Mouse (Mus musculus): ENCODE measurements at regions not wholly inside any gene's neighbourhood (a gene's known extent, or its start where the extent isn't known, plus 50 kb on each side); places are given as distances from the start of the nearest gene placed in this dataset.
A peak's percentile ranks its signal among the peaks of the same experiment; 100 is the strongest.
"Not testable (repeated sequence)": the region's sequence is repeated elsewhere in the genome, so short reads cannot be mapped to it uniquely, and the experiment has no call there.

DNA sequence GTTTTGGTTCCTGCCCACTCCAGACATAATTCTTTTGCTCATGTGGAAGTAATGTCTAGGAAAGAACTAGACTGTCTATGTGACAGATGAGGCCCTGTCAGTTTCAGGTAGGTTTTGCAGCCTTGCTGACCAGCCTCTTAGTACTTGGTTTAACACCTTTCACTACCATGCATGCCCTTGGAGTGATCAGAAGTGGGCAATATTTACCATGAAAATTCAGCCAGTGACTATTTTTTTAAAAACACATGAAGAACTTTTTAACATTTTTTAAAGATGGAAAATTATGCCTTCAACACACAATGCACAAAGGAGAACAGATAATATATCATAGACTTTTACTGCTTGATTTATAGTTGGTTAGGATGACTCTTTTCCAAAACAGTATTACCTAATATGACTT, 58.1 kb downstream of the Cox7c start:
- Histone ChIP-seq H3K9me3 (ENCODE audit: control insufficient read depth, low read length) (no peaks in the 10 kb centered on the region), H3K36me3 (ENCODE audit: control insufficient read depth, insufficient read depth, low read length) (no peaks in the 10 kb centered on the region), H3K27ac (replicated peaks; ENCODE audit: low read depth, low read length) (no peak overlapping the region), H3K4me3 (replicated peaks; ENCODE audit: low read depth, low read length) (no peak overlapping the region), H3K4me2 (ENCODE audit: low read length) (no peak overlapping the region), H3K9ac (replicated peaks; ENCODE audit: low read length) (no peak overlapping the region), H3K27me3 (ENCODE audit: control insufficient read depth, insufficient read depth, low read length) (no peaks in the 10 kb centered on the region), H3K4me1 (ENCODE audit: control insufficient read depth, insufficient read depth, low read length) (no peaks in the 10 kb centered on the region)
- no peak for ATAC-seq (ENCODE audit: low FRiP score, low TSS enrichment)
- DNase-seq = no peak

DNA sequence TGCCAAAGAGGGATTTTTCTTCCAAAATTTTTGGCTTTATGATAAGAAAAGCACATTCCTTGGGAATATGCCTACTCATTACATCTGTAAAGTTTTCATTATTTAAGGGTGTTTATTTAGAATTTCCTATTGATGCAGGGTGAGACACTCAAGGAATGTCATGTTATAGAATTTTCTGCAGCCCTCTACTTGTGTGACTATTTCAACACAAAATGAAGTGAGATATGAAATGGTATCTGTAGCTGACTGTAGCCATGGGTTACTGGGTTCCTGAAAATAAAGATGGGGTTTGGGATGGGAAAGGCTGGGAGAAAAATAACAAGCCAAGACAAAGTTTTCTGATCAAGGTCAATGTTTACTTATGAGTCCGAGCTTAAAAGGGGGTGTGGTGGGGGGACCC, 64.6 kb downstream of the Cox7c start:
- 74% methylated on average over 1 of the region's 1 CpGs for WGBS
- Histone ChIP-seq H3K4me1 (ENCODE audit: control insufficient read depth, insufficient read depth, low read length) (no peaks in the 10 kb centered on the region), H3K9me3 (ENCODE audit: control insufficient read depth, low read length) (no peaks in the 10 kb centered on the region), H3K4me3 (replicated peaks; ENCODE audit: low read depth, low read length) (no peak overlapping the region), H3K27ac (replicated peaks; ENCODE audit: low read depth, low read length) (no peak overlapping the region), H3K9ac (replicated peaks; ENCODE audit: low read length) (no peak overlapping the region), H3K27me3 (ENCODE audit: control insufficient read depth, insufficient read depth, low read length) (no peaks in the 10 kb centered on the region), H3K4me2 (ENCODE audit: low read length) (no peak overlapping the region), H3K36me3 (ENCODE audit: control insufficient read depth, insufficient read depth, low read length) (no peaks in the 10 kb centered on the region)
- DNase-seq = no peak
- no peak for ATAC-seq (ENCODE audit: low FRiP score, low TSS enrichment)

DNA sequence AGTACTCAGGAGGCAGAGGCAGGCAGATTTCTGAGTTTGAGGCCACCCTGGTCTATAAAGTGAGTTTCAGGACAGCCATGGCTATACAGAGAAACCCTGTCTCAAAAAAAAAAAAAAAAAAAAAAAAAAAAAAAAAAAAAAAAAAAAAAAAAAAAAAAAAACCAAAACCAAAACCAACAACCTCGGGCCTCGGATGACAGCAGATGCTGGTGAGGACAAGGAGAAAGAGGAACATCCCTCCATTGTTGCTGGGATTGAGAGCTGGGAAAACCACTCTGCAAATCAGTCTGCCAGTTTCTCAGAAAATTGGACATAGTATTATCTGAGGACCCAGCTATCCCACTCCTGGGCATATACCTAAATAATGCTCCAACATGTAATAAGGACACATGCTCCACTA, 82.7 kb downstream of the Cox7c start:
- not testable (repeated sequence) for H3K27me3 ChIP-seq (ENCODE audit: control insufficient read depth, insufficient read depth, low read length); ATAC-seq (ENCODE audit: low FRiP score, low TSS enrichment); H3K36me3 ChIP-seq (ENCODE audit: control insufficient read depth, insufficient read depth, low read length); H3K9me3 ChIP-seq (ENCODE audit: control insufficient read depth, low read length); H3K9ac ChIP-seq (replicated peaks; ENCODE audit: low read length); H3K27ac ChIP-seq (replicated peaks; ENCODE audit: low read depth, low read length); H3K4me1 ChIP-seq (ENCODE audit: control insufficient read depth, insufficient read depth, low read length); DNase-seq; H3K4me2 ChIP-seq (ENCODE audit: low read length); H3K4me3 ChIP-seq (replicated peaks; ENCODE audit: low read depth, low read length)
- WGBS = 88% methylated on average over 2 of the region's 2 CpGs

DNA sequence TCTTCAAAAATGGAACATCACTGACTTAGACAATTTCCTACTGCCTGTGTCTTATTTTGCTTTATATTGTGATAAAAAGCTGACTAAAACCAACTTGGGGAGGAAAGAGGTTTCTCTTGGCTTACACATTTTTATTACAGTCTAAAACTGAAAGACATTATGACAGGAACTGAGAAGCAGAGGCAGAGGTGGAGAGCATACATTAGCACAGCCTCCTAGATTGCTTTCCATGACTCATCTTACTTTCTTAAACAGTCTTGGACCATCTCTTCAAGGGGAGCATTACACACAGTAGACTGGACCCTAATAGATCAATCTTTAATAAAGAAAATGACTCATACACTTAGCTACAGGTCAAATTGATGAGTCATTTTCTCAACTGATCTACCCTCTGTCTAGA, 91.4 kb downstream of the Cox7c start:
- Histone ChIP-seq H3K36me3 (ENCODE audit: control insufficient read depth, insufficient read depth, low read length) (no peaks in the 10 kb centered on the region), H3K27me3 (ENCODE audit: control insufficient read depth, insufficient read depth, low read length) (no peaks in the 10 kb centered on the region), H3K9me3 (ENCODE audit: control insufficient read depth, low read length) (no peaks in the 10 kb centered on the region), H3K4me1 (ENCODE audit: control insufficient read depth, insufficient read depth, low read length) (no peaks in the 10 kb centered on the region), H3K4me3 (replicated peaks; ENCODE audit: low read depth, low read length) (no peak overlapping the region), H3K27ac (replicated peaks; ENCODE audit: low read depth, low read length) (no peak overlapping the region), H3K4me2 (ENCODE audit: low read length) (no peak overlapping the region), H3K9ac (replicated peaks; ENCODE audit: low read length) (no peak overlapping the region)
- no peak for ATAC-seq (ENCODE audit: low FRiP score, low TSS enrichment)
- DNase-seq = no peak

DNA sequence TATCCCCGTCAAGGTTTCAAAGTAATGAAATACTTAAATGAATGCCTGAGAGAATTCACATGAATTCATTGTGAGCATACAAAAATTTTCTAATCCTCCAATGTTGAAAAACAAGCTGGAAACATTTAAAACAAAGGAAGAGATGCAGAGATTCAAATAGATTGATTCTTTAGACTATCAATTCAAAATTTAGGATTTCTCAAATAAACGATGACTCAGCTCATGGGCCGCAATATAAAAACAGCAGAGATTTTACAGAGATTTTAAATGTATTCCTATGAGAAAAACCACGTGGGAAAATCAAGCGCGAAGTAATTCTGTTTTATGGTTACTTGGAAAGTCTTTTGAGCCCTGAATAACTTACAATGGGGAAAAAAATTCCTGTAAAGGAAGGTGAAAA, 93.8 kb downstream of the Cox7c start:
- H3K36me3 ChIP-seq (ENCODE audit: control insufficient read depth, insufficient read depth, low read length) = no peaks in the 10 kb centered on the region
- H3K9ac ChIP-seq (replicated peaks; ENCODE audit: low read length) = no peak overlapping the region
- no peak overlapping the region for H3K27ac ChIP-seq (replicated peaks; ENCODE audit: low read depth, low read length)
- no peak overlapping the region for H3K4me2 ChIP-seq (ENCODE audit: low read length)
- no peak for ATAC-seq (ENCODE audit: low FRiP score, low TSS enrichment)
- H3K9me3 ChIP-seq (ENCODE audit: control insufficient read depth, low read length) = no peaks in the 10 kb centered on the region
- no peaks in the 10 kb centered on the region for H3K4me1 ChIP-seq (ENCODE audit: control insufficient read depth, insufficient read depth, low read length)
- no peak for DNase-seq
- H3K4me3 ChIP-seq (replicated peaks; ENCODE audit: low read depth, low read length) = no peak overlapping the region
- WGBS = 81% methylated on average over 6 of the region's 6 CpGs
- H3K27me3 ChIP-seq (ENCODE audit: control insufficient read depth, insufficient read depth, low read length) = no peaks in the 10 kb centered on the region

DNA sequence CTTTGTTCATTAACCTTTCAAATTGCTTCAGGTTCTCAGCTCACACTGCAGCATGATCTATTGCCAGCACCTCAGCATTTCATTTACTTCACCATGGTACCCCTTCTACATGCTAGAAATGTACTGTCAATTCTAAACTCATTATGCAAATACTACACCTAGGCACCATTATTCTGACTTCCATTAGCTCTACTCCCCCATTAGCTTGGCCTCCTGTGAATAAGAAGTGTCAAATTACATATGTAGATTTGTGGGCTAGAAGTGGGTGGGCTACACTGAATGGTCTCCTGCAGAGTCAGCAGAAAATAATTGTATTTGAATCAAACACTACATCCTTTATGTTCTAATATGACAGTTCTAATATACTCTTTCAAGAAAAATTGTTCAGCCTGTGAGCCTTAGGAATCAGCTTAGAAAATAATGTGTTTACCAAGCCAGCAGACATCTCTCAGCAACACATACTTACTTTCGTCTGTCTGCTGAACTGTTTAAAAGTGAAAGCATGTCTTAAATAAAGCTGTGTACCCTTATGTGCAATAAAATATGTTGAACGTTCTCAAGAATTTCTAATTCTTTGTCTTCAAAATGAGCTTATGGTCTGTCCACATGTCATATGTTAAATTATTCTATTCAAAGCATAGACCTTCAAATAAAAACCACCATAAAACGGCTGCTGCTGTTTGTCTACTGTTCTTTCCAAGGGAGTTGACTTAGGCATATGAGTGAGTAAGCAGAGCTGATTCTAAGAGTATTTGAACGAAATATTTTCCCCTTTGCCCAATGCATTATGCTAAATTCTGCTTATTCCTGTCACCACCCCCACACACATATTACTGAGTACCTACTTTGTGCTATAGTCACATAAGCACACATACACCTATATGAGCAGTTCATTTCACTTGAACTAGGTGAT, 119.6 kb downstream of the Cox7c start:
- H3K27ac ChIP-seq (replicated peaks; ENCODE audit: low read depth, low read length) = peak overlapping the region; percentile 49
- H3K4me3 ChIP-seq (replicated peaks; ENCODE audit: low read depth, low read length) = no peak overlapping the region
- WGBS = 56% methylated on average over 4 of the region's 4 CpGs
- H3K4me1 ChIP-seq (ENCODE audit: control insufficient read depth, insufficient read depth, low read length) = 0 out of 2 replicates have a peak, but pooled peaks cover 3% of the 10 kb centered on the region
- H3K27me3 ChIP-seq (ENCODE audit: control insufficient read depth, insufficient read depth, low read length) = no peaks in the 10 kb centered on the region
- H3K4me2 ChIP-seq (ENCODE audit: low read length) = no peak overlapping the region
- peak; percentile 72 for ATAC-seq (ENCODE audit: low FRiP score, low TSS enrichment)
- H3K9me3 ChIP-seq (ENCODE audit: control insufficient read depth, low read length) = no peaks in the 10 kb centered on the region
- no peaks in the 10 kb centered on the region for H3K36me3 ChIP-seq (ENCODE audit: control insufficient read depth, insufficient read depth, low read length)
- peak; percentile 41 for DNase-seq
- H3K9ac ChIP-seq (replicated peaks; ENCODE audit: low read length) = no peak overlapping the region

DNA sequence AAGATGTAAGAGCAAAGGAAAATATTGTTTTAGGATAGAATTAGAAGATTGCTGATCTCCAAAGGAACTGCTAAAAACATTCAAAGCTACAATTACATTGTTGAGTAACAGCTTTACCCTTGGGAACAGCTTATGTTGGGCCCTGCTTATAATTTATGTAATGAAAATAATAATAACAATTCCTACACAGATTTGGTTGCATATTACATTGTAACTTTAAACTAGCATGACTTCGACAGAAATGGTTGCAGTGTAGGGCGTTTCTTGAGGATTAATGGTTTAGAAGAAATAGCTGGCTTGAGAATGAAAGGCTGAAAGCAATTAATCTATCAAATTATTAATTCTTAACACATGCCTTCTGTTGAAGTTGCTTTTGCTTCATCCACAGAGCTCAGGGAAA, 120.4 kb downstream of the Cox7c start:
- Histone ChIP-seq H3K36me3 (ENCODE audit: control insufficient read depth, insufficient read depth, low read length) (no peaks in the 10 kb centered on the region), H3K4me1 (ENCODE audit: control insufficient read depth, insufficient read depth, low read length) (0 out of 2 replicates have a peak, but pooled peaks cover 3% of the 10 kb centered on the region), H3K4me3 (replicated peaks; ENCODE audit: low read depth, low read length) (no peak overlapping the region), H3K4me2 (ENCODE audit: low read length) (no peak overlapping the region), H3K27ac (replicated peaks; ENCODE audit: low read depth, low read length) (peak overlapping the region; percentile 49; the same call in 1 of the 2 replicates), H3K9ac (replicated peaks; ENCODE audit: low read length) (no peak overlapping the region), H3K9me3 (ENCODE audit: control insufficient read depth, low read length) (no peaks in the 10 kb centered on the region), H3K27me3 (ENCODE audit: control insufficient read depth, insufficient read depth, low read length) (no peaks in the 10 kb centered on the region)
- DNase-seq (no peak), ATAC-seq (ENCODE audit: low FRiP score, low TSS enrichment) (no peak)
- WGBS = 67% methylated on average over 2 of the region's 2 CpGs

DNA sequence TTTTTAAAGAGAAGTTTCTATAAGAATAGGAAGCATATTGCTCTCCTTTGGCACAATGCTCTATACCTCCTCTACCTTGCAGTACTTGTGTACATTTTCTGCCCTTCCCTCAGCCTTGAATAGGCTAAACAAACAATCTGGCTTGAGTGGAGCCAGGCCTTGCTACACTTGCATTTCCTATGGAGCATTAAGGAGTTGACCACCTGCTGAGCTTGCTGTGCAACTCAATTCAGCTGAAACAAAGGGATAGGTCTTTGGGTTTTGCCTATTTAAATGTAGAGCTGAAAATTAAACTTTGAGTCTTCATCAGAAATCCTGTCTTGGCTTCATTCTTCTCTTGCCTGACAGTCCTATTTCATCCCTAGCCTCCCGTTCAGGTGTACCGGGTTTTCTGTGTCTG, 124.0 kb downstream of the Cox7c start:
- 86% methylated on average over 2 of the region's 2 CpGs for WGBS
- ATAC-seq (ENCODE audit: low FRiP score, low TSS enrichment) (no peak), DNase-seq (no peak)
- H3K4me1 ChIP-seq (ENCODE audit: control insufficient read depth, insufficient read depth, low read length) = 0 out of 2 replicates have a peak, but pooled peaks cover 3% of the 10 kb centered on the region
- H3K9ac ChIP-seq (replicated peaks; ENCODE audit: low read length) = no peak overlapping the region
- H3K4me2 ChIP-seq (ENCODE audit: low read length) = no peak overlapping the region
- H3K4me3 ChIP-seq (replicated peaks; ENCODE audit: low read depth, low read length) = no peak overlapping the region
- H3K27ac ChIP-seq (replicated peaks; ENCODE audit: low read depth, low read length) = no peak overlapping the region
- H3K27me3 ChIP-seq (ENCODE audit: control insufficient read depth, insufficient read depth, low read length) = no peaks in the 10 kb centered on the region
- H3K36me3 ChIP-seq (ENCODE audit: control insufficient read depth, insufficient read depth, low read length) = no peaks in the 10 kb centered on the region
- H3K9me3 ChIP-seq (ENCODE audit: control insufficient read depth, low read length) = no peaks in the 10 kb centered on the region

DNA sequence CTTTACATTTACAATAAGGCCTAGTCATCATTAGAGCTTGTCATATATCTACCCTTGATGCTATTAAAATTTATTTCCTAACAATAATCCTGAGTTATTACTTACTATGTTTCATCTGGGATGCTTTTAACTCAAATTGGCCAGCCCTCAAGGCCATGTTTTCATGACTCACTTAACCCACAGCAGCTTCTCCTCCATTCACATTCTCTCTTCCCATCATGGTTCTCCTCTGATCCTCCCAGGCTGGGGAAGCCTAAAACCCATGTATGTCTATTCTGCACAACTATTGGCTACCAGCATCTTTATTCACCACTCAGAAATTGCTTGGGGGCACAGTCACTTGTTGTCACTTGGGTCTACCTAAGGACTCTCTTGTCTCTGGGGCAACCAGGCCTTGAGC, 144.9 kb downstream of the Cox7c start:
- Histone ChIP-seq H3K4me1 (ENCODE audit: control insufficient read depth, insufficient read depth, low read length) (no peaks in the 10 kb centered on the region), H3K4me2 (ENCODE audit: low read length) (no peak overlapping the region), H3K9ac (replicated peaks; ENCODE audit: low read length) (no peak overlapping the region), H3K9me3 (ENCODE audit: control insufficient read depth, low read length) (no peaks in the 10 kb centered on the region), H3K27ac (replicated peaks; ENCODE audit: low read depth, low read length) (no peak overlapping the region), H3K4me3 (replicated peaks; ENCODE audit: low read depth, low read length) (no peak overlapping the region), H3K36me3 (ENCODE audit: control insufficient read depth, insufficient read depth, low read length) (no peaks in the 10 kb centered on the region), H3K27me3 (ENCODE audit: control insufficient read depth, insufficient read depth, low read length) (no peaks in the 10 kb centered on the region)
- no peak for ATAC-seq (ENCODE audit: low FRiP score, low TSS enrichment)
- no peak for DNase-seq
